ENCODE assay signal across 25 mouse cellular contexts in the genomic region with DNA sequence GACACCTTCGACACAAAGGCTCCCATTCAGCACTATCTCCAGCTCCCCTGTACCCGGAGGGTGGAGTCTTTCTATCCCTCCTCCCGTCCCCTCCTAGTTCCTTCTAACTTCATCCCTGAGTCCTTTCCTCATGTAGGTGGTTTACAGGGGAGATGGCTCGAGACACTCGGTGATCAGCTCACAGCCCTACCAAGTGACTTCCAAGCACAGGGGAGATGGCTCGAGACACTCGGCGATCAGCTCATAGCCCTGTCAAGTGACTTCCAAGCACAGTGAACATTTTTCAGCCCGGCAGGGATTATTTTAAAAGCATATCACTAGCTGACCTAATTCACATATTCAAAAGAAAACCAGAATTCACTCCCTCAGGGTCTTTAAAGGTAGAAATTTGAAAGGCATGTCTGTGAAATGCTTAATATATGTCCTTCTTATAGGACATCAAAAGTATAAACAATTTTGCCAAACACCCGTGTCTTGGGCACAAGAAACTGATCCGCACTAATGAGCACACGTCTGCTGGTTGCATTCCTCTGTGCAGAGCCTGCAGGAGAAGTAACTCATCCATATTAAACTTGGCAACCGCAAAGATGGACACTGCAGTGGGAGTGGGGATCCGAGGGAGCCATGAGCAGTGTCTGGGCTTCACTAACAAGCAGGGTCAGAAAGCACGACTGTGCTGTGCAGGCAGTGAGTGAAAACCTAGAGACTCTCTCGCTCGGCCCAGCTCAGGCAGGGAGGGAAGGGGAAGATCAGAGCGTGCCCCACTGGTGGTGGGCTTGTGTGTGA.
DNase-seq lines count a peak whose midpoint lies in the region; ATAC-seq and TF ChIP-seq lines count a peak whose summit lies in the region.
"Had no signal": no experiment of that assay in that cellular context is flagged by ENCODE, and none has a peak within 500 bp of the region (broad histone marks: within the 10 kb centered on the region; RNA-seq: fewer than 3 reads in every experiment).

No protein-coding gene starts in this region.

- no peaks in the 10 kb centered on the region for H3K4me1 ChIP-seq in midbrain, embryonic 16.5 days (ENCODE audit: control insufficient read depth, insufficient read depth, low read length)
- H3K4me1 ChIP-seq in midbrain, embryonic 15.5 days, result no peaks in the 10 kb centered on the region
- H3K4me1 ChIP-seq in ES-E14 (ENCODE audit: control insufficient read depth in 2 of 2, insufficient read depth in 2 of 2, low read length in 2 of 2, poor library complexity in 1 of 2), result no peaks in the 10 kb centered on the region; a peak in 1 of 4 replicates
- H3K4me1 ChIP-seq: embryonic facial prominence, embryonic 12.5 days; forebrain, embryonic 15.5 days; heart, embryonic 13.5 days; hindbrain, embryonic 12.5 days; limb, embryonic 12.5 days; midbrain, embryonic 10.5 days had no signal

- H3K4me3 ChIP-seq in midbrain, embryonic 16.5 days (ENCODE audit: low read depth, low read length), result no peak overlapping the region
- H3K4me3 ChIP-seq in midbrain, embryonic 15.5 days, result no peak overlapping the region
- H3K4me3 ChIP-seq in ES-E14 (ENCODE audit: insufficient read depth in 1 of 2, low read depth in 1 of 2, low read length in 2 of 2, poor library complexity in 1 of 2, severe bottlenecking in 1 of 2), result peak overlapping the region in 1 of 2 experiments; percentile 60; a peak in 3 of 4 replicates
- H3K4me3 ChIP-seq: embryonic facial prominence, embryonic 12.5 days; forebrain, embryonic 15.5 days; heart, adult 2 months; heart, embryonic 13.5 days; hindbrain, embryonic 12.5 days; limb, embryonic 12.5 days; midbrain, embryonic 10.5 days had no signal

- H3K36me3 ChIP-seq in midbrain, embryonic 16.5 days (ENCODE audit: control insufficient read depth, insufficient read depth, low read length), result peaks cover 43% of the 10 kb centered on the region
- peaks cover 56% of the 10 kb centered on the region for H3K36me3 ChIP-seq in midbrain, embryonic 15.5 days (replicated peaks)
- H3K36me3 ChIP-seq in ES-E14 (ENCODE audit: control insufficient read depth, insufficient read depth, low read length, poor library complexity, severe bottlenecking), result peaks cover 24% of the 10 kb centered on the region

- H3K27ac ChIP-seq in midbrain, embryonic 16.5 days (ENCODE audit: low read length), result no peak overlapping the region
- no peak overlapping the region for H3K27ac ChIP-seq in midbrain, embryonic 15.5 days
- no peak overlapping the region for H3K27ac ChIP-seq in ES-E14 (ENCODE audit: insufficient read depth, low read depth, low read length, poor library complexity, severe bottlenecking)
- H3K27ac ChIP-seq: embryonic facial prominence, embryonic 12.5 days; forebrain, embryonic 15.5 days; heart, adult 2 months; heart, embryonic 13.5 days; hindbrain, embryonic 12.5 days; limb, embryonic 12.5 days; midbrain, embryonic 10.5 days had no signal

- no peaks in the 10 kb centered on the region for H3K9me3 ChIP-seq in midbrain, embryonic 16.5 days (replicated peaks; ENCODE audit: control insufficient read depth, low read length, poor library complexity, severe bottlenecking)
- H3K9me3 ChIP-seq in midbrain, embryonic 15.5 days, result no peaks in the 10 kb centered on the region
- no peaks in the 10 kb centered on the region; the same call in 1 of the 2 replicates for H3K9me3 ChIP-seq in ES-E14 (ENCODE audit: control insufficient read depth, insufficient read depth, low read depth, low read length)
- H3K9me3 ChIP-seq: embryonic facial prominence, embryonic 12.5 days; forebrain, embryonic 15.5 days; heart, embryonic 13.5 days; hindbrain, embryonic 12.5 days; limb, embryonic 12.5 days; midbrain, embryonic 10.5 days had no signal

- no peaks in the 10 kb centered on the region for H3K27me3 ChIP-seq in midbrain, embryonic 16.5 days (ENCODE audit: control insufficient read depth, insufficient read depth, low read depth, low read length)
- no peaks in the 10 kb centered on the region for H3K27me3 ChIP-seq in midbrain, embryonic 15.5 days (replicated peaks)
- H3K27me3 ChIP-seq: CH12.LX; embryonic facial prominence, embryonic 12.5 days; forebrain, embryonic 15.5 days; heart, embryonic 13.5 days; hindbrain, embryonic 12.5 days; limb, embryonic 12.5 days had no signal

- no peak overlapping the region for H3K4me2 ChIP-seq in midbrain, embryonic 16.5 days (ENCODE audit: low read length)
- no peak overlapping the region for H3K4me2 ChIP-seq in midbrain, embryonic 15.5 days
- H3K4me2 ChIP-seq: embryonic facial prominence, embryonic 12.5 days; forebrain, embryonic 15.5 days; heart, embryonic 13.5 days; hindbrain, embryonic 12.5 days; limb, embryonic 12.5 days; liver, embryonic 11.5 days had no signal

- ATAC-seq in midbrain, embryonic 16.5 days, result peak; percentile 67
- ATAC-seq in midbrain, embryonic 15.5 days (replicated peaks), result no peak; the same call in 1 of the 2 replicates
- ATAC-seq: activated CD4-positive, CD25-positive, alpha-beta regulatory T cell, adult 4 months; forebrain, embryonic 15.5 days; liver, postnatal 0 days; lung, postnatal 0 days had no signal

- DNase-seq in kidney, adult 11 months, result peak; percentile 23
- DNase-seq in kidney, postnatal 36 days, result no peak
- DNase-seq in ES-E14 (ENCODE audit: low read depth, low spot score), result no peak
- peak; percentile 55 for DNase-seq in brain, adult 2 months (ENCODE audit: low read depth, low spot score)
- DNase-seq in lung, postnatal 36 days, result no peak
- DNase-seq: adrenal gland, postnatal 10 days; B cell, adult 2 months; cerebellum, postnatal 25 days; gastrocnemius, postnatal 36 days; heart, adult 2 months; heart, postnatal 14 days; liver, postnatal 0 days; thymus, postnatal 14 days had no signal

- no peak overlapping the region for H3K9ac ChIP-seq in midbrain, embryonic 16.5 days (ENCODE audit: low read depth, low read length)
- no peak overlapping the region for H3K9ac ChIP-seq in midbrain, embryonic 15.5 days
- H3K9ac ChIP-seq in ES-E14 (ENCODE audit: insufficient read depth, low read depth, low read length, poor library complexity, severe bottlenecking), result peak overlapping the region; percentile 49
- H3K9ac ChIP-seq: embryonic facial prominence, embryonic 12.5 days; forebrain, embryonic 15.5 days; heart, embryonic 13.5 days; hindbrain, embryonic 12.5 days; limb, embryonic 12.5 days; liver, postnatal 0 days had no signal

- WGBS in midbrain, embryonic 16.5 days, result 83% methylated on average over 18 of the region's 18 CpGs
- 86% methylated on average over 18 of the region's 18 CpGs for WGBS in midbrain, embryonic 15.5 days

- in situ Hi-C loops in ES-E14 (cut with MboI; ENCODE audit: low sequenced_read_pairs in 2 of 2, unreplicated experiment in 2 of 2), result no loop called here

TF ChIP-seq in ES-E14, 5 proteins besides CTCF, POLR2A, EP300 and RAD21:
- no peak for TF ChIP-seq MAFK (IDR thresholded peaks at IDR 0.05; ENCODE audit: insufficient read depth, low read depth, low read length)

Comparison
In these comparisons a context has a peak if more than half of its experiments do, and no peak if none do; other contexts are left out.
1. DNase-seq: peak in kidney, adult 11 months (single experiment) and brain, adult 2 months (single experiment); none in kidney, postnatal 36 days (0 of 2), ES-E14 (single experiment) and lung, postnatal 36 days (single experiment).